Mouse (Mus musculus): ENCODE measurements around the gene Mad1l1.

GRCm38 (mm10) chr5:140066281-140066680, 255.1 kb downstream of the Mad1l1 start:
- TF ChIP-seq RCOR1 (IDR thresholded peaks at IDR 0.05; ENCODE audit: low read depth, low read length) (no peak), POLR2A (IDR thresholded peaks at IDR 0.05; ENCODE audit: control insufficient read depth in 1 of 2, insufficient read depth in 1 of 2, low read depth in 1 of 2, low read length in 2 of 2, poor library complexity in 1 of 2) (no peak), MAZ (IDR thresholded peaks at IDR 0.05; ENCODE audit: low read depth, low read length) (no peak), CHD1 (IDR thresholded peaks at IDR 0.05; ENCODE audit: low read depth, low read length) (no peak), USF1 (IDR thresholded peaks at IDR 0.05; ENCODE audit: low read depth, low read length) (no peak), CTCF (IDR thresholded peaks at IDR 0.05 in 2 of 3, conservative IDR thresholded peaks at IDR 0.05 in 1 of 3; ENCODE audit: control insufficient read depth in 1 of 3, insufficient read depth in 1 of 3, low read depth in 2 of 3, low read length in 3 of 3, poor library complexity in 1 of 3, severe bottlenecking in 1 of 3) (no peak), MAX (IDR thresholded peaks at IDR 0.05; ENCODE audit: low read length) (no peak), JUND (IDR thresholded peaks at IDR 0.05; ENCODE audit: low read depth, low read length) (no peak), ZMIZ1 (IDR thresholded peaks at IDR 0.05; ENCODE audit: low read depth, low read length) (no peak), TAL1 (IDR thresholded peaks at IDR 0.05; ENCODE audit: low read length) (no peak), NRF1 (IDR thresholded peaks at IDR 0.05; ENCODE audit: insufficient read depth, low read depth, low read length, poor library complexity, severe bottlenecking) (no peak), ELF1 (IDR thresholded peaks at IDR 0.05; ENCODE audit: low read depth, low read length) (no peak)

Data from MEL (cell line).